ENCODE assay signal across 23 mouse cellular contexts in the genomic region with DNA sequence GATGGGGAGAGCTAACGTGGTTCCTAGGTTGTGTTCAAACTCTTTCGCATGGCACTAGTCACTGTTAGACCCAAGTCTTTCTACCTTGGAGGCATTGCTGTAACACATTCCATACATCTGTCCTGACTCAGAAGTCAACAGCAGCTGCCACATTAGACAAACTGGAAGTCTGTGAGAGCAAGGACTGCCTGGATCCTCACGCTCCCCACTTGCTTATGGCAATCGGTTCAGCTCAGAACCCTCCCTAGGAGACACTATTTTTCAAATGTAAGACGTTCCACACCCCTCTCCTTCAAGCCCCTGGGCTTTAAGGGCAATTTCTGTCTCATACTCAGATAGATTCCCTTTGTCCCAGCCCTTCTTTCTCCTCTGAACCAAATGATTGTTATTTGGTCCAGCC. TPM values are rescaled to one million over a fixed set of nuclear protein-coding genes. Genes with fewer than 3 reads are reported as not detected.
A peak's percentile ranks its signal among the peaks of the same experiment; 100 is the strongest.
DNase-seq lines count a peak whose midpoint lies in the region; TF ChIP-seq lines count a peak whose summit lies in the region.
"Had no signal": no experiment of that assay in that cellular context is flagged by ENCODE, and none has a peak within 500 bp of the region (broad histone marks: within the 10 kb centered on the region; RNA-seq: fewer than 3 reads in every experiment).

No protein-coding gene starts in this region.

- no peak overlapping the region for H3K4me3 ChIP-seq in heart, embryonic 10.5 days
- 0 out of 2 replicates have a peak overlapping the region, but pooled peaks have one; percentile 54 for H3K4me3 ChIP-seq in bone marrow macrophage, adult 2 months (ENCODE audit: insufficient read depth, low read length)
- H3K4me3 ChIP-seq in macrophage (ENCODE audit: inconsistent target): no peak overlapping the region
- H3K4me3 ChIP-seq: embryonic facial prominence, embryonic 13.5 days; embryonic facial prominence, embryonic 15.5 days; erythroblast, embryonic 14.5 days; forebrain, embryonic 10.5 days; forebrain, embryonic 12.5 days had no signal

- peak; percentile 55 for DNase-seq in heart, embryonic 10.5 days (ENCODE audit: low spot score)
- DNase-seq in heart, adult 9 months (ENCODE audit: low spot score in 2 of 2): no peak
- no peak for DNase-seq in embryo, embryonic 10 days (ENCODE audit: low spot score)
- DNase-seq: adrenal gland, adult 2 months; adrenal gland, postnatal 10 days; adrenal gland, postnatal 25 days; cerebellum, adult 11-12 months; cerebellum, adult 2 months; cerebellum, adult 9-10 months; cerebellum, postnatal 10 days; cerebellum, postnatal 25 days; embryo, embryonic 11 days had no signal

- no peaks in the 10 kb centered on the region for H3K4me1 ChIP-seq in heart, embryonic 10.5 days
- H3K4me1 ChIP-seq in bone marrow macrophage, adult 2 months (ENCODE audit: control insufficient read depth, insufficient read depth, low read length): peaks cover 31% of the 10 kb centered on the region
- H3K4me1 ChIP-seq: embryonic facial prominence, embryonic 13.5 days; embryonic facial prominence, embryonic 15.5 days; forebrain, embryonic 10.5 days; forebrain, embryonic 12.5 days had no signal

- H3K9me3 ChIP-seq in heart, embryonic 10.5 days: no peaks in the 10 kb centered on the region
- H3K9me3 ChIP-seq: embryonic facial prominence, embryonic 13.5 days; embryonic facial prominence, embryonic 15.5 days; forebrain, embryonic 10.5 days; forebrain, embryonic 12.5 days had no signal

- no peak overlapping the region for H3K27ac ChIP-seq in heart, embryonic 10.5 days
- H3K27ac ChIP-seq in bone marrow macrophage, adult 2 months (ENCODE audit: insufficient read depth, low read depth, low read length): peak overlapping the region; percentile 91
- H3K27ac ChIP-seq in macrophage: peak overlapping the region; percentile 97
- H3K27ac ChIP-seq: embryonic facial prominence, embryonic 13.5 days; embryonic facial prominence, embryonic 15.5 days; forebrain, embryonic 10.5 days; forebrain, embryonic 12.5 days had no signal

- H3K36me3 ChIP-seq in heart, embryonic 10.5 days: no peaks in the 10 kb centered on the region
- no peaks in the 10 kb centered on the region for H3K36me3 ChIP-seq in macrophage (ENCODE audit: inconsistent target)
- H3K36me3 ChIP-seq: embryonic facial prominence, embryonic 13.5 days; embryonic facial prominence, embryonic 15.5 days; forebrain, embryonic 10.5 days; forebrain, embryonic 12.5 days had no signal

- WGBS in heart, embryonic 10.5 days: 76% methylated on average over 5 of the region's 5 CpGs
- WGBS in macrophage (ENCODE audit: missing documents): 92% methylated on average over 5 of the region's 5 CpGs

- TF ChIP-seq POLR2A in bone marrow macrophage, adult 2 months (IDR thresholded peaks at IDR 0.05; ENCODE audit: borderline replicate concordance, low read depth, low read length): no peak

- peaks cover 12% of the 10 kb centered on the region; the same call in 1 of the 2 replicates for H3K27me3 ChIP-seq in heart, embryonic 10.5 days (ENCODE audit: insufficient read depth, poor library complexity, severe bottlenecking)

- no peaks in the 10 kb centered on the region for H3K79me2 ChIP-seq in macrophage (ENCODE audit: inconsistent target)

- TF ChIP-seq CTCF in bone marrow macrophage, adult 2 months (IDR thresholded peaks at IDR 0.05; ENCODE audit: low read depth, low read length): no peak

RNA-seq across cellular contexts. Expression of a gene that starts 8.3 kb away (rescaled TPM):
- polyA plus RNA-seq in heart, embryonic 10.5 days (2016; fragmentation: Nextera tagmentation; extraction: Ambion mirVana): 0.18 and 0.35 TPM in 2 replicates
- 153 and 166 TPM in 2 replicates for polyA plus RNA-seq in bone marrow macrophage, adult 2 months (2012; ENCODE audit: insufficient read depth, insufficient read length, missing spikeins)
- 100 to 1,000 TPM in 9 of 26 experiments, 10 to 100 TPM in 15, 1 to 10 TPM in 2; 8.7 to 261 (median 62.8) TPM for total RNA-seq in macrophage (2018; cell fraction: chromatin; rRNA removed)
- total RNA-seq in macrophage (2018; cell fraction: cytosol; rRNA removed): 100 to 1,000 TPM; 135 to 972 (median 379) TPM
- total RNA-seq in macrophage (2018; cell fraction: nucleus; rRNA removed): 100 to 1,000 TPM in 22 of 26 experiments, 10 to 100 TPM in 4; 72.1 to 770 (median 220) TPM
- polyA plus RNA-seq in macrophage (2018): 189 to 290 TPM (median 287 TPM) in 3 replicates
- total RNA-seq: ES-E14 had no signal
- polyA plus RNA-seq: erythroblast, embryonic 14.5 days had no signal

RNA-seq across cellular contexts. Expression of a gene that starts 32.5 kb away (rescaled TPM):
- 3.8 and 7.7 TPM in 2 replicates for polyA plus RNA-seq in heart, embryonic 10.5 days (2016; fragmentation: Nextera tagmentation; extraction: Ambion mirVana)
- polyA plus RNA-seq in bone marrow macrophage, adult 2 months (2012; ENCODE audit: insufficient read depth, insufficient read length, missing spikeins): 3.1 and 3.6 TPM in 2 replicates
- 10 to 100 TPM in 12 of 26 experiments, 1 to 10 TPM in 4, not detected in 10; 4.5 to 55.2 (median 15.6) TPM for total RNA-seq in macrophage (2018; cell fraction: chromatin; rRNA removed)
- total RNA-seq in macrophage (2018; cell fraction: cytosol; rRNA removed): 10 to 100 TPM in 25 of 26 experiments, 1 to 10 TPM in 1; 4.5 to 64.0 (median 22.6) TPM
- total RNA-seq in macrophage (2018; cell fraction: nucleus; rRNA removed): 10 to 100 TPM in 12 of 26 experiments, 1 to 10 TPM in 11, not detected in 3; 3.3 to 98.4 (median 11.5) TPM
- polyA plus RNA-seq in macrophage (2018): not detected in 3 replicates
- polyA plus RNA-seq: adrenal gland, adult 2 months had no signal

RNA-seq across cellular contexts. Expression of a gene that starts 33.6 kb away (rescaled TPM):
- 17.8 and 25.8 TPM in 2 replicates for polyA plus RNA-seq in heart, embryonic 10.5 days (2016; fragmentation: Nextera tagmentation; extraction: Ambion mirVana)
- polyA plus RNA-seq in bone marrow macrophage, adult 2 months (2012; ENCODE audit: insufficient read depth, insufficient read length, missing spikeins): 4.8 and 5.0 TPM in 2 replicates
- total RNA-seq in macrophage (2018; cell fraction: chromatin; rRNA removed): 10 to 100 TPM in 13 of 26 experiments, 1 to 10 TPM in 10, not detected in 3; 1.8 to 70.3 (median 11.4) TPM
- total RNA-seq in macrophage (2018; cell fraction: cytosol; rRNA removed): 100 to 1,000 TPM in 2 of 26 experiments, 10 to 100 TPM in 23, 1 to 10 TPM in 1; 3.3 to 121 (median 38.4) TPM
- total RNA-seq in macrophage (2018; cell fraction: nucleus; rRNA removed): 10 to 100 TPM in 16 of 26 experiments, 1 to 10 TPM in 10; 2.0 to 65.6 (median 12.7) TPM
- polyA plus RNA-seq in macrophage (2018): not detected in 3 replicates

RNA-seq across cellular contexts. Expression of a gene that starts 39.0 kb away (rescaled TPM):
- polyA plus RNA-seq in heart, embryonic 10.5 days (2016; fragmentation: Nextera tagmentation; extraction: Ambion mirVana): 2.1 and 2.8 TPM in 2 replicates
- 1.9 and 3.1 TPM in 2 replicates for polyA plus RNA-seq in bone marrow macrophage, adult 2 months (2012; ENCODE audit: insufficient read depth, insufficient read length, missing spikeins)
- 10 to 100 TPM in 7 of 26 experiments, 1 to 10 TPM in 19; 1.6 to 32.3 (median 3.5) TPM for total RNA-seq in macrophage (2018; cell fraction: chromatin; rRNA removed)
- total RNA-seq in macrophage (2018; cell fraction: cytosol; rRNA removed): 10 to 100 TPM in 8 of 26 experiments, 1 to 10 TPM in 18; 2.0 to 18.5 (median 6.1) TPM
- 10 to 100 TPM in 10 of 26 experiments, 1 to 10 TPM in 16; 2.0 to 52.7 (median 8.6) TPM for total RNA-seq in macrophage (2018; cell fraction: nucleus; rRNA removed)
- 0.30 to 0.62 TPM in 2 of 3 replicates, not detected in the other for polyA plus RNA-seq in macrophage (2018)

RNA-seq across cellular contexts. Expression of a gene that starts 55.6 kb away (rescaled TPM):
- polyA plus RNA-seq in heart, embryonic 10.5 days (2016; fragmentation: Nextera tagmentation; extraction: Ambion mirVana): 0.41 and 0.60 TPM in 2 replicates
- polyA plus RNA-seq in bone marrow macrophage, adult 2 months (2012; ENCODE audit: insufficient read depth, insufficient read length, missing spikeins): 4.9 and 7.4 TPM in 2 replicates
- total RNA-seq in macrophage (2018; cell fraction: chromatin; rRNA removed): not detected
- total RNA-seq in macrophage (2018; cell fraction: cytosol; rRNA removed): 10 to 100 TPM in 4 of 26 experiments, 1 to 10 TPM in 20, under 1 TPM in 2; 0.26 to 13.9 (median 5.0) TPM
- total RNA-seq in macrophage (2018; cell fraction: nucleus; rRNA removed): 1 to 10 TPM in 4 of 26 experiments, under 1 TPM in 2, not detected in 20; 0.60 to 8.0 (median 2.2) TPM
- polyA plus RNA-seq in macrophage (2018): 1.7 to 8.5 TPM (median 4.8 TPM) in 3 replicates
- total RNA-seq: adrenal gland, postnatal 25 days; ES-E14 had no signal
- polyA plus RNA-seq: adrenal gland, adult 2 months; cerebellum, adult 2 months; cortical plate, adult 2 months; embryonic facial prominence, embryonic 13.5 days; erythroblast, embryonic 14.5 days; forebrain, embryonic 10.5 days; forebrain, embryonic 12.5 days; forebrain, embryonic 14.5 days; forebrain, embryonic 16.5 days had no signal

Comparison
In these comparisons a context has a peak if more than half of its experiments do, and no peak if none do; other contexts are left out.
1. RNA of a gene that starts 8.3 kb away (polyA plus RNA-seq): 189 to 290 TPM in macrophage and 153 to 166 TPM in bone marrow macrophage, adult 2 months; 0.18 to 0.35 TPM in heart, embryonic 10.5 days; every median in the first group is over 100 times any median in the second.